Mouse (Mus musculus) intestine, embryonic 16.5 days (tissue): ENCODE results near the gene Prickle3. TPM values are rescaled to one million over a fixed set of nuclear protein-coding genes. Genes with fewer than 3 reads are reported as not detected.
A peak's percentile ranks its signal among the peaks of the same experiment; 100 is the strongest.

ENCODE experiments used
- ATAC-seq: fragments of 200-750 bp; cut with Nextera tagmentation; 2 replicates; pipeline ENCODE4 v1.8.0; 2017; ENCODE audit warnings: moderate TSS enrichment, moderate library complexity
- H3K27ac ChIP-seq: fragments of 300-500 bp; sonication (generic); 2 replicates; pipeline ENCODE4 v1.5.1; 2014; ENCODE audit warnings: mild to moderate bottlenecking, low read length
- H3K27me3 ChIP-seq: fragments of 300-500 bp; sonication (generic); replicated peaks from 2 replicates; pipeline ENCODE4 v1.6.1; 2014; ENCODE audit warnings: low read length, control low read depth, mixed read lengths; ENCODE audit not compliant: control insufficient read depth, insufficient read depth
- H3K36me3 ChIP-seq: fragments of 300-500 bp; sonication (generic); 2 replicates; pipeline ENCODE4 v1.6.1; 2014; ENCODE audit warnings: low read length, control low read depth; ENCODE audit not compliant: control insufficient read depth, insufficient read depth
- H3K4me1 ChIP-seq: fragments of 300-500 bp; sonication (generic); 2 replicates; pipeline ENCODE4 v1.6.1; 2014; ENCODE audit warnings: low read length, control low read depth, mixed read lengths; ENCODE audit not compliant: control insufficient read depth, insufficient read depth
- H3K4me2 ChIP-seq: fragments of 300-500 bp; sonication (generic); 2 replicates; pipeline ENCODE4 v1.6.1; 2014; ENCODE audit warnings: low read depth, low read length, control low read depth
- H3K4me3 ChIP-seq: fragments of 300-500 bp; sonication (generic); 2 replicates; pipeline ENCODE4 v1.5.1; 2014; ENCODE audit warnings: mild to moderate bottlenecking, low read length
- H3K9ac ChIP-seq: fragments of 300-500 bp; sonication (generic); 2 replicates; pipeline ENCODE4 v1.6.1; 2014; ENCODE audit warnings: low read depth, low read length
- H3K9me3 ChIP-seq: fragments of 300-500 bp; sonication (generic); 2 replicates; pipeline ENCODE4 v1.6.1; 2016; ENCODE audit warnings: low read length, control low read depth; ENCODE audit not compliant: control insufficient read depth
- WGBS: fragments of 180-500 bp; shearing (Covaris S2); extraction: QIAGEN DNeasy Blood & Tissue Kit; methylation state at CpG from one replicate; pipeline ENCODE4 v1.1.7; 2014; 5-methylcytosine and 5-hydroxymethylcytosine counted together
- polyA plus RNA-seq: library from polyadenylated mRNA; unstranded; fragments of >200 nt; fragmentation: Nextera tagmentation; extraction: Ambion mirVana; gene quantifications from 2 replicates; pipeline ENCODE4 v1.2.1, GENCODE M21; 2015

The Prickle3 gene
- polyA plus RNA-seq, 1 experiment from 2014 or later = 7.6 TPM

- Histone ChIP-seq H3K4me1 (no peaks in the 10 kb centered on the region), H3K9me3 (no peaks in the 10 kb centered on the region), H3K4me2 (no peak overlapping the region), H3K36me3 (no peaks in the 10 kb centered on the region), H3K27ac (no peak overlapping the region), H3K4me3 (no peak overlapping the region), H3K27me3 (no peaks in the 10 kb centered on the region), H3K9ac (no peak overlapping the region)
- 70% methylated on average over 21 of the region's 21 CpGs for WGBS
- no peak for ATAC-seq
Measured at GRCm38 (mm10) chrX:7665739-7666502, 8.9 kb downstream of the Prickle3 start.

GRCm38 (mm10) chrX:7670390-7670881, 13.4 kb downstream of the Prickle3 start:
- WGBS = 26% methylated on average over 16 of the region's 19 CpGs
- Histone ChIP-seq H3K4me2 (peak overlapping the region; percentile 47), H3K4me3 (peak overlapping the region; percentile 62), H3K27me3 (no peaks in the 10 kb centered on the region), H3K9me3 (no peaks in the 10 kb centered on the region), H3K4me1 (peaks cover 5% of the 10 kb centered on the region), H3K27ac (peak overlapping the region; percentile 83), H3K9ac (peak overlapping the region; percentile 76), H3K36me3 (no peaks in the 10 kb centered on the region)
- peak; percentile 68 for ATAC-seq

GRCm38 (mm10) chrX:7670921-7671623, 14.0 kb downstream of the Prickle3 start, which contains the start of gene Plp2:
Gene Plp2, minus strand, starts transcription at chrX:7671390.
- Histone ChIP-seq H3K4me2 (peak within 1 kb of the TSS; percentile 47), H3K4me1 (peaks cover 5% of the 10 kb centered on the region), H3K4me3 (peak within 1 kb of the TSS; percentile 62), H3K27ac (peak within 1 kb of the TSS; percentile 83), H3K9ac (peak within 1 kb of the TSS; percentile 76), H3K27me3 (no peaks in the 10 kb centered on the region), H3K36me3 (no peaks in the 10 kb centered on the region), H3K9me3 (no peaks in the 10 kb centered on the region)
- peak; percentile 59 for ATAC-seq
- WGBS = 15% methylated on average over 36 of the region's 36 CpGs

- Histone ChIP-seq H3K9me3 (no peaks in the 10 kb centered on the region), H3K4me2 (no peak overlapping the region), H3K4me1 (peaks cover 5% of the 10 kb centered on the region), H3K4me3 (no peak overlapping the region), H3K27me3 (no peaks in the 10 kb centered on the region), H3K9ac (no peak overlapping the region), H3K36me3 (no peaks in the 10 kb centered on the region), H3K27ac (no peak overlapping the region)
- ATAC-seq = no peak
- WGBS = 41% methylated on average over 6 of the region's 6 CpGs
Measured at GRCm38 (mm10) chrX:7672739-7673138, 15.7 kb downstream of the Prickle3 start.

- 31% methylated on average over 12 of the region's 12 CpGs for whole genome bisulfite sequencing
- H3K36me3 ChIP-seq = no peaks in the 10 kb centered on the region
- peak overlapping the region; percentile 68 for H3K4me2 ChIP-seq
- peak overlapping the region; percentile 38 for H3K4me3 ChIP-seq
- H3K9ac ChIP-seq = peak overlapping the region; percentile 61
- H3K4me1 ChIP-seq = peaks cover 5% of the 10 kb centered on the region
- no peaks in the 10 kb centered on the region for H3K9me3 ChIP-seq
- peak overlapping the region; percentile 75 for H3K27ac ChIP-seq
- H3K27me3 ChIP-seq = no peaks in the 10 kb centered on the region
- peak; percentile 41 for ATAC-seq
Measured at GRCm38 (mm10) chrX:7673578-7674281, 16.7 kb downstream of the Prickle3 start.

- 30% methylated on average over 28 of the region's 28 CpGs for WGBS
- Histone ChIP-seq H3K36me3 (no peaks in the 10 kb centered on the region), H3K4me1 (peaks cover 5% of the 10 kb centered on the region), H3K4me2 (peak overlapping the region; percentile 68), H3K27me3 (no peaks in the 10 kb centered on the region), H3K27ac (peak overlapping the region; percentile 75), H3K9me3 (no peaks in the 10 kb centered on the region), H3K9ac (peak overlapping the region; percentile 61), H3K4me3 (peak overlapping the region; percentile 38)
- peak; percentile 43 for ATAC-seq
Measured at GRCm38 (mm10) chrX:7674284-7675000, 17.4 kb downstream of the Prickle3 start.

- peak overlapping the region; percentile 68 for H3K4me2 ChIP-seq
- H3K4me1 ChIP-seq = peaks cover 5% of the 10 kb centered on the region
- H3K4me3 ChIP-seq = peak overlapping the region; percentile 38
- ATAC-seq = peak; percentile 9; the same call in 1 of the 2 replicates
- peak overlapping the region; percentile 75 for H3K27ac ChIP-seq
- peak overlapping the region; percentile 61 for H3K9ac ChIP-seq
- no peaks in the 10 kb centered on the region for H3K9me3 ChIP-seq
- WGBS = 27% methylated on average over 10 of the region's 10 CpGs
- no peaks in the 10 kb centered on the region for H3K27me3 ChIP-seq
- no peaks in the 10 kb centered on the region for H3K36me3 ChIP-seq
Measured at GRCm38 (mm10) chrX:7675001-7675380, 17.9 kb downstream of the Prickle3 start.

- H3K4me2 ChIP-seq = no peak overlapping the region
- WGBS = 40% methylated on average over 3 of the region's 3 CpGs
Measured at GRCm38 (mm10) chrX:7678986-7679385, 21.9 kb downstream of the Prickle3 start.

More at GRCm38 (mm10) chrX:7678986-7679385, 21.9 kb downstream of the Prickle3 start:
- Histone ChIP-seq H3K4me1 (peaks cover 5% of the 10 kb centered on the region), H3K27ac (no peak overlapping the region), H3K9ac (no peak overlapping the region), H3K27me3 (no peaks in the 10 kb centered on the region), H3K9me3 (no peaks in the 10 kb centered on the region), H3K4me3 (no peak overlapping the region), H3K36me3 (no peaks in the 10 kb centered on the region)
- ATAC-seq = no peak
